Mouse (Mus musculus) testis, postnatal 10 days (tissue): ENCODE measurements around the gene Leo1.
"Not testable (repeated sequence)": the region's sequence is repeated elsewhere in the genome, so short reads cannot be mapped to it uniquely, and the experiment has no call there.

ENCODE experiments used
- DNase-seq: peaks from one replicate; pipeline ENCODE4 v3.0.0; 2021; ENCODE audit warnings: low spot score

Leo1 gene

GRCm38 (mm10) chr9:75468297-75468696 lies 27.0 kb downstream of the Leo1 start:
- peak; percentile 66 for DNase-seq

GRCm38 (mm10) chr9:75477212-75477611 lies 35.9 kb downstream of the Leo1 start:
- DNase-seq, result no peak

GRCm38 (mm10) chr9:75479106-75479725 lies 37.9 kb downstream of the Leo1 start:
- DNase-seq, result peak; percentile 34

- DNase-seq, result no peak
Measured at GRCm38 (mm10) chr9:75480536-75481075, 39.3 kb downstream of the Leo1 start.

GRCm38 (mm10) chr9:75485231-75485630 lies 43.9 kb downstream of the Leo1 start:
- DNase-seq, result no peak

- not testable (repeated sequence) for DNase-seq
Measured at GRCm38 (mm10) chr9:75488255-75488654, 46.9 kb downstream of the Leo1 start.

GRCm38 (mm10) chr9:75494407-75495005 lies 53.2 kb downstream of the Leo1 start:
- no peak for DNase-seq

- DNase-seq, result no peak
Measured at GRCm38 (mm10) chr9:75495945-75496344, 54.6 kb downstream of the Leo1 start.

- DNase-seq, result no peak
Measured at GRCm38 (mm10) chr9:75498571-75498970, 57.2 kb downstream of the Leo1 start.

GRCm38 (mm10) chr9:75504311-75504710 lies 63.0 kb downstream of the Leo1 start:
- DNase-seq, result no peak

GRCm38 (mm10) chr9:75511236-75511939 lies 70.1 kb downstream of the Leo1 start:
- no peak for DNase-seq

GRCm38 (mm10) chr9:75515464-75516113 lies 74.3 kb downstream of the Leo1 start:
- DNase-seq, result no peak
